Mouse (Mus musculus) neural tube, embryonic 11.5 days (tissue): ENCODE data around the gene Dusp18. TPM values are rescaled to one million over a fixed set of nuclear protein-coding genes. Genes with fewer than 3 reads are reported as not detected.

Experiments used
- ATAC-seq: fragments of 200-750 bp; cut with Nextera tagmentation; 2 replicates; pipeline ENCODE4 v1.8.0; 2017; ENCODE audit warnings: moderate number of reproducible peaks, mild to moderate bottlenecking, moderate TSS enrichment, moderate library complexity; ENCODE audit not compliant: insufficient read depth, low FRiP score, low TSS enrichment
- DNase-seq: peaks from one replicate; pipeline ENCODE4 v3.0.0-alpha.2; 2015; ENCODE audit warnings: low spot score
- H3K27ac ChIP-seq: fragments of 300-500 bp; sonication (generic); 2 replicates; pipeline ENCODE4 v1.5.1; 2014; ENCODE audit warnings: low read depth, mild to moderate bottlenecking, low read length
- H3K27me3 ChIP-seq: fragments of 300-500 bp; sonication (generic); 2 replicates; pipeline ENCODE4 v1.6.1; 2014; ENCODE audit warnings: mild to moderate bottlenecking, low read length, mixed read lengths; ENCODE audit not compliant: control insufficient read depth, insufficient read depth
- H3K36me3 ChIP-seq: fragments of 300-500 bp; sonication (generic); 2 replicates; pipeline ENCODE4 v1.6.1; 2014; ENCODE audit warnings: mild to moderate bottlenecking, low read length, moderate library complexity, mixed read lengths; ENCODE audit not compliant: control insufficient read depth, insufficient read depth
- H3K4me1 ChIP-seq: fragments of 300-500 bp; sonication (generic); 2 replicates; pipeline ENCODE4 v1.6.1; 2014; ENCODE audit warnings: low read length, mixed read lengths; ENCODE audit not compliant: control insufficient read depth, insufficient read depth
- H3K4me2 ChIP-seq: fragments of 300-500 bp; sonication (generic); 2 replicates; pipeline ENCODE4 v1.6.1; 2014; ENCODE audit warnings: low read depth, mild to moderate bottlenecking, moderate library complexity
- H3K4me3 ChIP-seq: fragments of 300-500 bp; sonication (generic); 2 replicates; pipeline ENCODE4 v1.5.1; 2014; ENCODE audit warnings: low read depth, low read length
- H3K9ac ChIP-seq: fragments of 300-500 bp; sonication (generic); 2 replicates; pipeline ENCODE4 v1.6.1; 2014; ENCODE audit warnings: mild to moderate bottlenecking, low read length
- H3K9me3 ChIP-seq: fragments of 300-500 bp; sonication (generic); 2 replicates; pipeline ENCODE4 v1.6.1; 2016; ENCODE audit warnings: low read length; ENCODE audit not compliant: control insufficient read depth
- WGBS: fragments of 180-500 bp; shearing (Covaris S2); extraction: QIAGEN DNeasy Blood & Tissue Kit; methylation state at CpG from one replicate; pipeline ENCODE4 v1.1.7; 2014; 5-methylcytosine and 5-hydroxymethylcytosine counted together
- polyA plus RNA-seq: library from polyadenylated mRNA; unstranded; fragments of >200 nt; fragmentation: Nextera tagmentation; extraction: Ambion mirVana; gene quantifications from 2 replicates; pipeline ENCODE4 v1.2.1, GENCODE M21; 2014

Gene Dusp18
- polyA plus RNA-seq, 1 experiment from 2014 or later = 21.2 TPM

- no peak overlapping the region for H3K4me2 ChIP-seq
- no peak overlapping the region for H3K9ac ChIP-seq
- no peak for ATAC-seq
Observed at GRCm38 (mm10) chr11:3854156-3854555, 40.9 kb upstream of the Dusp18 start.

GRCm38 (mm10) chr11:3855846-3856245, 39.2 kb upstream of the Dusp18 start:
- ATAC-seq = no peak
- no peak for DNase-seq
- Histone ChIP-seq H3K9ac (no peak overlapping the region), H3K36me3 (no peaks in the 10 kb centered on the region), H3K9me3 (no peaks in the 10 kb centered on the region), H3K4me2 (no peak overlapping the region), H3K27ac (no peak overlapping the region), H3K4me1 (no peaks in the 10 kb centered on the region), H3K4me3 (no peak overlapping the region), H3K27me3 (no peaks in the 10 kb centered on the region)
- WGBS = 95% methylated on average over 5 of the region's 5 CpGs

More at GRCm38 (mm10) chr11:3854156-3854555, 40.9 kb upstream of the Dusp18 start:
- no peak for DNase-seq
- 94% methylated on average over 3 of the region's 3 CpGs for WGBS
- Histone ChIP-seq H3K36me3 (no peaks in the 10 kb centered on the region), H3K4me3 (no peak overlapping the region), H3K9me3 (no peaks in the 10 kb centered on the region), H3K27ac (no peak overlapping the region), H3K27me3 (no peaks in the 10 kb centered on the region), H3K4me1 (no peaks in the 10 kb centered on the region)

GRCm38 (mm10) chr11:3857902-3858301, 37.1 kb upstream of the Dusp18 start:
- H3K4me3 ChIP-seq = no peak overlapping the region
- H3K4me2 ChIP-seq = no peak overlapping the region
- 0 out of 2 replicates have a peak, but pooled peaks cover under 1% of the 10 kb centered on the region for H3K27me3 ChIP-seq
- 76% methylated on average over 5 of the region's 5 CpGs for WGBS
- no peaks in the 10 kb centered on the region for H3K9me3 ChIP-seq
- DNase-seq (no peak), ATAC-seq (no peak)
- no peak overlapping the region for H3K27ac ChIP-seq
- H3K36me3 ChIP-seq = no peaks in the 10 kb centered on the region
- H3K4me1 ChIP-seq = no peaks in the 10 kb centered on the region
- no peak overlapping the region for H3K9ac ChIP-seq

- ATAC-seq = no peak
- no peak overlapping the region for H3K9ac ChIP-seq
- H3K4me1 ChIP-seq = no peaks in the 10 kb centered on the region
- H3K9me3 ChIP-seq = no peaks in the 10 kb centered on the region
- no peaks in the 10 kb centered on the region for H3K36me3 ChIP-seq
- H3K27ac ChIP-seq = no peak overlapping the region
- peaks cover 4% of the 10 kb centered on the region; the same call in 1 of the 2 replicates for H3K27me3 ChIP-seq
- no peak for DNase-seq
- H3K4me3 ChIP-seq = no peak overlapping the region
- H3K4me2 ChIP-seq = no peak overlapping the region
- WGBS = 91% methylated on average over 4 of the region's 4 CpGs
Observed at GRCm38 (mm10) chr11:3859778-3860177, 35.3 kb upstream of the Dusp18 start.

GRCm38 (mm10) chr11:3860361-3860760, 34.7 kb upstream of the Dusp18 start:
- H3K4me2 ChIP-seq = no peak overlapping the region
- DNase-seq = no peak
- no peak overlapping the region for H3K9ac ChIP-seq
- ATAC-seq = no peak
- WGBS = 79% methylated on average over 4 of the region's 4 CpGs
- H3K4me3 ChIP-seq = no peak overlapping the region
- peaks cover 4% of the 10 kb centered on the region; the same call in 1 of the 2 replicates for H3K27me3 ChIP-seq
- H3K4me1 ChIP-seq = no peaks in the 10 kb centered on the region
- no peak overlapping the region for H3K27ac ChIP-seq
- no peaks in the 10 kb centered on the region for H3K36me3 ChIP-seq
- no peaks in the 10 kb centered on the region for H3K9me3 ChIP-seq

GRCm38 (mm10) chr11:3862661-3863453, 32.2 kb upstream of the Dusp18 start:
- Histone ChIP-seq H3K27me3 (peaks cover 4% of the 10 kb centered on the region; the same call in 1 of the 2 replicates), H3K9me3 (no peaks in the 10 kb centered on the region), H3K27ac (no peak overlapping the region), H3K4me3 (peak overlapping the region; percentile 40; the same call in 1 of the 2 replicates), H3K9ac (no peak overlapping the region), H3K4me1 (no peaks in the 10 kb centered on the region), H3K36me3 (no peaks in the 10 kb centered on the region), H3K4me2 (peak overlapping the region; percentile 81)
- DNase-seq (no peak), ATAC-seq (peak; percentile 11; the same call in 1 of the 2 replicates)
- 75% methylated on average over 19 of the region's 19 CpGs for WGBS

GRCm38 (mm10) chr11:3863454-3864112, 31.5 kb upstream of the Dusp18 start, which contains the start of gene Osbp2:
Gene Osbp2, minus strand, starts transcription at chr11:3863903.
- WGBS = 4% methylated on average over 44 of the region's 58 CpGs
- ATAC-seq = peak; percentile 94
- DNase-seq = peak; percentile 84
- peak within 1 kb of the TSS; percentile 56 for H3K9ac ChIP-seq
- H3K4me1 ChIP-seq = no peaks in the 10 kb centered on the region
- peak within 1 kb of the TSS; percentile 40 for H3K4me3 ChIP-seq
- peaks cover 4% of the 10 kb centered on the region; the same call in 1 of the 2 replicates for H3K27me3 ChIP-seq
- no peak within 1 kb of the TSS for H3K27ac ChIP-seq
- no peaks in the 10 kb centered on the region for H3K36me3 ChIP-seq
- H3K4me2 ChIP-seq = peak within 1 kb of the TSS; percentile 81
- H3K9me3 ChIP-seq = no peaks in the 10 kb centered on the region

GRCm38 (mm10) chr11:3864343-3864742, 30.7 kb upstream of the Dusp18 start:
- H3K36me3 ChIP-seq = no peaks in the 10 kb centered on the region
- no peak for ATAC-seq
- no peak overlapping the region for H3K27ac ChIP-seq
- H3K4me1 ChIP-seq = no peaks in the 10 kb centered on the region
- H3K27me3 ChIP-seq = peaks cover 4% of the 10 kb centered on the region; the same call in 1 of the 2 replicates
- H3K9me3 ChIP-seq = no peaks in the 10 kb centered on the region
- H3K4me2 ChIP-seq = peak overlapping the region; percentile 81
- DNase-seq = peak; percentile 18
- no peak overlapping the region; the same call in 1 of the 2 replicates for H3K9ac ChIP-seq
- H3K4me3 ChIP-seq = peak overlapping the region; percentile 40
- WGBS = 42% methylated on average over 6 of the region's 6 CpGs
